Mouse (Mus musculus) G1E (cell line): ENCODE measurements around the gene Gm42669.

Experiments used
- CTCF ChIP-seq: IDR thresholded peaks from 2 replicates; pipeline ENCODE4 v1.5.1; 2012; ENCODE audit warnings: low read depth, low read length, inconsistent platforms, mixed read lengths
- GATA1 ChIP-seq: IDR thresholded peaks from 2 replicates; pipeline ENCODE4 v1.6.1; 2012; ENCODE audit warnings: borderline replicate concordance, low read length, inconsistent platforms, mixed read lengths
- POLR2AphosphoS5 ChIP-seq: IDR thresholded peaks from 2 replicates; pipeline ENCODE4 v1.6.1; 2012; ENCODE audit warnings: low read depth, low read length, inconsistent platforms; ENCODE audit not compliant: insufficient replicate concordance

DNA sequence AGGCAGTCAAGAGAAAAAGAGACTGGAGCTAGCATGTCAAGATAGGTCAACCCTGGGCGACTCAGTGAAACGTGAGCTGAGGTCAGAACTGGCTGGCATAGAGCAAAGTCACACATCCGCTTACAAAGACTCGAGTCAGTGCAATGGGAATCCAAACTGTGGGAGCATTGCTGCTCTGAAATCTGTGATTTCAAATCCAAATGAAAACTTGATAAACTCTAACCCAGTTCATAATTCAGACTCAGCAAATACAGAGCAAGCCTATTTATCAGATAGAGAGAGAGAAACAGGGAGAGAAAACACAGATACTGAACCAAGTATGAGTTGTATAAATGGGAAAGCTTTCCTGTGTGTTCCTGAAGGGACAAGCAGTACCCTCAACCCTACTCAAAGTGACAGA is at the start of gene Gm42669:
- TF ChIP-seq GATA1, result no peak
- no peak for TF ChIP-seq POLR2AphosphoS5
- TF ChIP-seq CTCF, result no peak
